Mouse (Mus musculus) lung, adult 2 months (tissue): Measurements from ENCODE around the gene Gm20822.
"Not testable (repeated sequence)": the region's sequence is repeated elsewhere in the genome, so short reads cannot be mapped to it uniquely, and the experiment has no call there.

ENCODE experiments used
- CTCF ChIP-seq: fragments of 200-500 bp; IDR thresholded peaks from 2 replicates; pipeline ENCODE4 v1.5.1; 2011; ENCODE audit warnings: mild to moderate bottlenecking, low read length, control low read depth; ENCODE audit not compliant: insufficient read depth
- POLR2A ChIP-seq: fragments of 200-500 bp; IDR thresholded peaks from 2 replicates; pipeline ENCODE4 v1.6.1; 2011; ENCODE audit warnings: low read depth, mild to moderate bottlenecking, control low read depth, low read length, borderline replicate concordance; ENCODE audit errors: extremely low read depth

GRCm38 (mm10) chrY:15884671-15885070 is at the start of gene Gm20822:
- not testable (repeated sequence) for TF ChIP-seq POLR2A, CTCF
